Mouse (Mus musculus) forebrain, embryonic 10.5 days (tissue): ENCODE data around the gene Mrgprb1. TPM values are rescaled to one million over a fixed set of nuclear protein-coding genes. Genes with fewer than 3 reads are reported as not detected.
"Not testable (repeated sequence)": the region's sequence is repeated elsewhere in the genome, so short reads cannot be mapped to it uniquely, and the experiment has no call there.

Experiments
- DNase-seq: peaks from one replicate; pipeline ENCODE4 v3.0.0-alpha.2; 2017; ENCODE audit warnings: low spot score; ENCODE audit errors: extremely low spot score
- H3K27ac ChIP-seq: fragments of 300-500 bp; sonication (generic); 2 replicates; pipeline ENCODE4 v1.5.1; 2016; ENCODE audit warnings: mild to moderate bottlenecking
- H3K27me3 ChIP-seq: fragments of 300-500 bp; sonication (generic); 2 replicates; pipeline ENCODE4 v1.6.1; 2016; ENCODE audit warnings: mild to moderate bottlenecking; ENCODE audit not compliant: poor library complexity, severe bottlenecking
- H3K36me3 ChIP-seq: fragments of 300-500 bp; sonication (generic); replicated peaks from 2 replicates; pipeline ENCODE4 v1.6.1; 2016; ENCODE audit warnings: mild to moderate bottlenecking, moderate library complexity
- H3K4me1 ChIP-seq: fragments of 300-500 bp; sonication (generic); 2 replicates; pipeline ENCODE4 v1.6.1; 2016
- H3K4me3 ChIP-seq: fragments of 300-500 bp; sonication (generic); 2 replicates; pipeline ENCODE4 v1.5.1; 2016; ENCODE audit warnings: mild to moderate bottlenecking, moderate library complexity
- H3K9me3 ChIP-seq: fragments of 300-500 bp; sonication (generic); 2 replicates; pipeline ENCODE4 v1.6.1; 2016; ENCODE audit warnings: mild to moderate bottlenecking, moderate library complexity
- WGBS: fragments of 180-500 bp; shearing (Covaris S2); methylation state at CpG from one replicate; pipeline ENCODE4 v1.1.7; 2016; 5-methylcytosine and 5-hydroxymethylcytosine counted together
- polyA plus RNA-seq: library from polyadenylated mRNA; unstranded; fragments of >200 nt; fragmentation: Nextera tagmentation; extraction: Ambion mirVana; gene quantifications from 2 replicates; pipeline ENCODE4 v1.2.1, GENCODE M21; 2016

Mrgprb1 gene
- not detected in 2 replicates for polyA plus RNA-seq

DNA sequence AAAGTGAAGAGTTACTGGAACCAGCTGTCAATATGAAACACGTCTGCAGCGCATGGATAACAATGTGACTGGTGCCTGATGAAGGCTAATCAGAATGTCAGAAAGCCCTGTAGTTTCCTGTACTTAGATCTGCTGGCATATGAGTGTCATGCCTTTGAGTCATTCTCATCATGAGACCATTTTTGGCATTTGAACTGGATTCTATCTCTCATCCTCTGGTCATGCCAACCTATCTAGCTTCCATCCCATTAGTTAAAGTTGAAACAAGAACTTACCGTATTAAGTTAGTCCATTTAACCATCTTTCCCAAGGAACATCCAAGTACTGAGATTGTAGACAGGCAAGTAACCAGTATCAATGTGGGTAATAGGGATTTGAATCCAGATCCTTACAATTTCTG, at the start of gene Mrgprb1:
TSS of gene Mrgprb1 (minus strand) at position 101 of the 400 bp plus-strand sequence.
- Histone ChIP-seq H3K36me3 (no peaks in the 10 kb centered on the region), H3K27ac (no peak within 1 kb of the TSS), H3K9me3 (peaks cover 53% of the 10 kb centered on the region), H3K4me1 (no peaks in the 10 kb centered on the region), H3K27me3 (no peaks in the 10 kb centered on the region), H3K4me3 (no peak within 1 kb of the TSS)
- DNase-seq = no peak
- 86% methylated on average over 3 of the region's 3 CpGs for WGBS

DNA sequence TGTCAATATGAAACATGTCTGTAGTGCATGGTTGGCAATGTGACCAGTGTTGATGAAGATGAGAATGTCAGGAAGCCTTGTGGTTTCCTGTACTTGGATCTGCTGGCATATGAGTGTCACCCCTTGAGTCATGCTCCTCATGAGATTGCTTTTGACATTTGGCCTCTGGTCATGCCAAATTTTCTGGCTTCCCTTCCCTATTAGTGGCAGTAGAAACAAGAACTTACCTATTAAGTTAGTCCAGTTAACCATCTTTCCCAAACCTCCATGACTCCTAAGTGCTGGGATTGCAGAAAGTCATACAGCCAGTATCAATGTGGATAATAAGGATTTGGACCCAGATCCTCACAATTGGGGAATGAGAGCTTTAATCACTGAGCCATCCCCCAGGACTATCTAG, 43.1 kb upstream of the Mrgprb1 start, which contains the start of gene Mrgprx2:
TSS of gene Mrgprx2 (minus strand) at position 101 of the 400 bp plus-strand sequence.
- Histone ChIP-seq H3K27ac (no peak within 1 kb of the TSS), H3K27me3 (no peaks in the 10 kb centered on the region), H3K4me1 (no peaks in the 10 kb centered on the region), H3K36me3 (no peaks in the 10 kb centered on the region), H3K9me3 (peaks cover 70% of the 10 kb centered on the region), H3K4me3 (no peak within 1 kb of the TSS)
- DNase-seq = no peak

- 66% methylated on average over 3 of the region's 3 CpGs for WGBS
- no peak overlapping the region for H3K27ac ChIP-seq
- no peaks in the 10 kb centered on the region for H3K4me1 ChIP-seq
- no peak overlapping the region for H3K4me3 ChIP-seq
- H3K36me3 ChIP-seq = no peaks in the 10 kb centered on the region
- no peak for DNase-seq
- H3K27me3 ChIP-seq = no peaks in the 10 kb centered on the region
- peaks cover 75% of the 10 kb centered on the region for H3K9me3 ChIP-seq
Measured at GRCm38 (mm10) chr7:48436581-48436980, 19.6 kb downstream of the Mrgprb1 start.

DNA sequence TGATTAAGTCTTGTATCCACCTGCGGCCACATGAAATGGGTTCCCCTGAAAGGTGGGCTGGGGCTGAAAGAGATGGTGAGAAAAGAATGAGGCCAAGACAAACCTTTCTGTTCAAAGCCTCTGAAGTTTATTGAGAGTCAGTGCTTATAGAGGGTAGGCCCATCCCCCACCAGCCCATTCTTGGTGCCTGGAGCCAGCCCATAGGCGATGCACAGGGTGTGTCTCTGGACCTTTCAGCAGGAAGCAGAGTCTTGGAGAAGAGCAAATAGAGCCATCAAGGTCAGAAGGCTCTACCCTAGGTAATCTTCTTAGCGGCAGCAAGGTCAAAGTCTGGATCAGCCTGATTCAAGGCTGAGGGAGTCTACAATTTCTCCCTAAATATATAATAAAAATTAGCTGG, 20.2 kb downstream of the Mrgprb1 start:
- not testable (repeated sequence) for H3K4me1 ChIP-seq, DNase-seq, H3K27ac ChIP-seq, H3K27me3 ChIP-seq, H3K36me3 ChIP-seq, H3K4me3 ChIP-seq
- WGBS = 86% methylated on average over 3 of the region's 3 CpGs
- H3K9me3 ChIP-seq = peaks cover 74% of the 10 kb centered on the region

Other genes starting within 250 kb of the Mrgprb1 start
- gene Mrgprb8, start 67.8 kb downstream of the Mrgprb1 start, polyA plus RNA-seq = not detected in 2 replicates
- not detected in 2 replicates for gene Mrgprx2, start 43.0 kb upstream of the Mrgprb1 start, polyA plus RNA-seq
- not detected in 2 replicates for gene Mrgprb2, start 101.7 kb upstream of the Mrgprb1 start, polyA plus RNA-seq
- not detected in 2 replicates for gene Mrgprb3, start 187.5 kb upstream of the Mrgprb1 start, polyA plus RNA-seq